Mouse (Mus musculus) megakaryocyte progenitor cell, adult 5-6 weeks (primary cell): ENCODE measurements around the gene Notch3. TPM values are rescaled to one million over a fixed set of nuclear protein-coding genes. Genes with fewer than 3 reads are reported as not detected.
A peak's percentile ranks its signal among the peaks of the same experiment; 100 is the strongest.
"Not testable (repeated sequence)": the region's sequence is repeated elsewhere in the genome, so short reads cannot be mapped to it uniquely, and the experiment has no call there.

Experiments used
- ATAC-seq: replicated peaks from 2 replicates; pipeline ENCODE4 v1.8.0; 2016; ENCODE audit warnings: mild to moderate bottlenecking, moderate TSS enrichment, inconsistent platforms; ENCODE audit not compliant: poor library complexity
- total RNA-seq, 2 experiments: library from RNA; stranded (forward) in 1 of 2; stranded (reverse) in 1 of 2; fragments of 157-497, 149-512 nt in 1 of 2; fragments of 200-1000 nt in 1 of 2; gene quantifications; 2 replicates each; pipeline versions ENCODE4 v1.2.3 to v1.2.4; 2015 to 2017

The Notch3 gene
- total RNA-seq (2015) (0.02 TPM in 1 of 2 replicates, not detected in the other), total RNA-seq (2017) (not detected in 2 replicates)

DNA sequence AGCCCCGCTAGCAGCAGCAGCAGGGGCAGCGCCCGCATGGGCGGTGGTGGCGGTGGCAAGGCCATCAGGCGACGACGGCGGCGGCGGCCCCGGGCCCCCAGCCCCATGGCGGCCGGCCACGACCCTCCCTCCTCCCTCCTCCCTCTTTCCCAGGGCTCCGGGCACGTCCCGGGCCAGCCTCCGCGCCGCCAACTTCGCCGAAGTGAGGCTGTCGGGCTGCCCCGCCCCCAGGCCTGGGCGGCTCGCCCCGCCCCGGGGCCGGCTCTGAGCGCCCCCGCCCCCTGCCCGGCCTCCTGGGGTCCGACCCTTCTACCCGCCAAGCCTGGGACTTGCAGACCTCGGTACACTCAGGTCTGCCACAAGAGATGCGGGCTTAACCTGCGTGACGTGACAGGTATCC is at the start of gene Notch3:
Notch3 (minus strand) TSS at position 166 of the 400 bp plus-strand sequence.
- ATAC-seq, result no peak

DNA sequence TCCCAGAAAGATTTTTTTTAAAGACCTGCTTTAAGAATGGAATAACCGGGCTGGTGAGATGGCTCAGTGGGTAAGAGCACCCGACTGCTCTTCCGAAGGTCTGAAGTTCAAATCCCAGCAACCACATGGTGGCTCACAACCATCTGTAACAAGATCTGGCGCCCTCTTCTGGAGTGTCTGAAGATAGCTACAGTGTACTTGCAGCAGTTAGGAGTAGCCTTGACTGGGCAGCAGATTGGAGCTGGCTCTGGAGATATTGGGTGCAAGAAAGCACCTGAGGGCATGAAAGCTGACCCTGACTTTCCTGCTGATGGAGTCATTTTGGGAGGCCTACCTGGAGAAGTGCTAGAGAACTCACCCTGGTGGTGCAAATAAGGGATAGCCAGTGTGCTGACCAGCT is 48.9 kb upstream of the Notch3 start:
- ATAC-seq, result not testable (repeated sequence)

DNA sequence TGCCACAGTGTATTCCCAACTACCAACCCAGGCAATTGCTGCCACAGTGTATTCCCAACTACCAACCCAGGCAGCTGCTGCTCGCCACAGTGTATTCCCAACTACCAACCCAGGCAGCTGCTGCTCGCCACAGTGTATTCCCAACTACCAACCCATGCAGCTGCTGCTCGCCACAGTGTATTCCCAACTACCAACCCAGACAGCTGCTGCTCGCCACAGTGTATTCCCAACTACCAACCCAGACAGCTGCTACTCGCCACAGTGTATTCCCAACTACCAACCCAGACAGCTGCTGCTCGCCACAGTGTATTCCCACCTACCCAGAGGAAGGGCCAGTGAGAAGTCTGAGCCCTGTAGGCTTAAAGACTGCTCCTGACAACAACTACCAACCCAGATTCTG is 44.9 kb upstream of the Notch3 start:
- ATAC-seq, result not testable (repeated sequence)

DNA sequence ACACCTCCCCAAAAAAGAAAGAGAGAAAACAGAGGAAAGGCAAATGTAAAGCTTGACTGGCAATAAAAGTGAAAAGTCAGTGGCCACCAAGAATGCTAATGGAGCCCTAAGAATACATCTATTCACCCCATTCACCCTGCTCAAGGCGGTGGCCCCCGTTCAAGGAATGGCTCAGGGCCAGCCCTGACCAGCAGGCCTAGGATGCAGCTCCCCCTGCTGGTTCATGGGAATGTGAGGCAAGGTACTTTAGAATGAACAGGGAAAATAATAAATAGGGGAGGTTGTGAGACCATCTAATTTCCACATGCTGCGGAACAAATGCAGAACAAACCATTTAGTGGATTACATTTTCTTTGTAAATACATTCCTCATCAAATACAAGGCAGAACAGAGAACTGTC is 43.1 kb upstream of the Notch3 start:
- peak; percentile 76 for ATAC-seq

DNA sequence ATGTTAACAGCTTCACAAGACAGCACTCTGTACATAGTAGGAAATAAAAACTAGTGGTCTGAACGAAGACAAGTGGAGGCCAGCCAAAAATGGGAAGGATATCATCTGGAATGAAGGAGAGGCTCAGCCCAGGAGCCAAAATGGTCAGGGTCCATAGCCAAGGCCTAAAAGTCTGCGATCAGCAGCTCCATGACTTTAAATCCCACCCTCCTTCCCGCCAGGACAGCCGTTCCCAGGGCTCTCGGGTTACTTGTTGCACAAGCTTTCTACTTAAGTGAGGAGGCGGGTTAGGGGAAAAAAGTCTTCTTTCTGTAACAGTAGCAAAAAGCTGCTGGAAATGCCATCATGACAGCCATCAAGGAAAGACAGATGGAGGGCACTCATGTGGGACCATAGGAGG is 42.5 kb upstream of the Notch3 start:
- no peak for ATAC-seq

DNA sequence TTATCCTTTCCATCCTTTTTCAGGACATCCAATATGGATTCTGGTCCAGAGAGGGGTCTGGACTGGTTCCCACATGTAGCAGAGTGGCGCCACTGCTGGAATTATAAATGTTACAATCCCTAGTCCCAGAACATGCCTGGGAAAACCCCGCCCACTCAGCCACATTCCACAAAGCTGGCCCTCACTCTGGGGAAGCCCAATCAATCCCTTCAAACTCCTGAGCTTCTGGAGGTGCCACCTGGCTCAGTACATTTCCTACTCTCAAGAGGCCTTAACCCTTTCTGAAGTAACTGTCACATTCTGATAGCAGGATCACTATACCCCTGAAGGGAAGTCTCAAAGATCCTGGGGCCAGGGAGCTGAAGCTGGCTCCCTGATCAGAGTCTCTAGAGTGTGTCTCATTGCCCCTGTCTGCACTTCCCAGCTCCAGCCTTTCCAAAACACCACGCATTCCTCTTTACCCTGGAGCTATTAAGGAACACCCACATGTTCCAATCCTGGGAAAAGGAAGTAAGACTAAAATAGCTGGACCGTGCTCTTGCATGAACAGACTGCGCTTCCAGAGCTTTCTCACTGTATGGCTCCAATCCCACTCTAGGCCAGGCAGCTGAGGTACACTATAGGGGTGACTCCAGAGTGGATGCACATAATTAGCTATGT is 41.1 kb upstream of the Notch3 start:
- ATAC-seq, result no peak

GRCm38 (mm10) chr17:32205345-32205744 is 38.7 kb upstream of the Notch3 start:
- no peak for ATAC-seq

- no peak for ATAC-seq
Observed at GRCm38 (mm10) chr17:32202972-32203371, 36.3 kb upstream of the Notch3 start.

DNA sequence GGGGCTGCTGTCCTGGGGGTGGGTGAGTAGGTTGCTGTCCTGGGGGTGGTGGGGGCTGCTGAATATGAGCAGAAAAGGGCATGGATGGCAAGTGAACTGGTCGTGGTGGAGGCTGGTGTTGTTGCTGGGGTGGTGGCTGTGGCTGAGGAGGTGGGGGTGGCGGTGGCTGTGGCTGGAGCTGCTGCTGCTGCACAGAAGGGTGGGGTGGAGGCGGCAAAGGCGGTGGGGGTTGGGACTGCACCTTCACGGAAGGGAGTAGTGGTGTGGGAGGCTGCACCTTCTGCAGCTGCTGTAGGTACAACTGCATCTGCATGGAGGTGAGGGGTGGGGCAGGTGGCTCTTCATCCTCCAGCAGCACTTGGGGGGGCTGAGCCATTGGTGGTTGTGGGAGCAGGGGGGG is 34.4 kb upstream of the Notch3 start:
- no peak for ATAC-seq

- ATAC-seq, result no peak
Observed at GRCm38 (mm10) chr17:32199796-32200195, 33.1 kb upstream of the Notch3 start.

GRCm38 (mm10) chr17:32197156-32197555 is 30.5 kb upstream of the Notch3 start:
- no peak for ATAC-seq

- peak; percentile 51 for ATAC-seq
Observed at GRCm38 (mm10) chr17:32195725-32196124, 29.1 kb upstream of the Notch3 start.

DNA sequence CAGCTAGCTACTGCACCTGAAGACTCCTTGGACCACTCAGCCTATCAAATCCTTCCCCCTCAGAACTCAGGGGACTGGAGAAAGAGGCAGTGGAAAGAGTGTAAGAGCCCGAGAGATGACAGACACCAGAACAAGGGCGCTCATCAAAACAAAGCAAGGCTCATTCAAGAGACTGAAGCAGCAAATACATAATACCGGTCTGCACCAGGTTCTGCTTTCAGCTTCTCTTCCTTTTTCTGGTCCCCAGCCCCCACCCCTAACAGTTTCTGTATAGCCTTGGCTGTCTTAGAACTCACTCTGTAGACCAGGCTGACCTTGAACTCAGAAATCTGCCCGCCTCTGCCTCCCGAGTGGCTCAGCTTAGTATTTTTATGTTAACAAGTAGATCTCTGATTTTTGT is 26.4 kb upstream of the Notch3 start:
- ATAC-seq, result no peak

GRCm38 (mm10) chr17:32189850-32190249 is 23.2 kb upstream of the Notch3 start:
- ATAC-seq, result peak; percentile 49; the same call in 1 of the 2 replicates

DNA sequence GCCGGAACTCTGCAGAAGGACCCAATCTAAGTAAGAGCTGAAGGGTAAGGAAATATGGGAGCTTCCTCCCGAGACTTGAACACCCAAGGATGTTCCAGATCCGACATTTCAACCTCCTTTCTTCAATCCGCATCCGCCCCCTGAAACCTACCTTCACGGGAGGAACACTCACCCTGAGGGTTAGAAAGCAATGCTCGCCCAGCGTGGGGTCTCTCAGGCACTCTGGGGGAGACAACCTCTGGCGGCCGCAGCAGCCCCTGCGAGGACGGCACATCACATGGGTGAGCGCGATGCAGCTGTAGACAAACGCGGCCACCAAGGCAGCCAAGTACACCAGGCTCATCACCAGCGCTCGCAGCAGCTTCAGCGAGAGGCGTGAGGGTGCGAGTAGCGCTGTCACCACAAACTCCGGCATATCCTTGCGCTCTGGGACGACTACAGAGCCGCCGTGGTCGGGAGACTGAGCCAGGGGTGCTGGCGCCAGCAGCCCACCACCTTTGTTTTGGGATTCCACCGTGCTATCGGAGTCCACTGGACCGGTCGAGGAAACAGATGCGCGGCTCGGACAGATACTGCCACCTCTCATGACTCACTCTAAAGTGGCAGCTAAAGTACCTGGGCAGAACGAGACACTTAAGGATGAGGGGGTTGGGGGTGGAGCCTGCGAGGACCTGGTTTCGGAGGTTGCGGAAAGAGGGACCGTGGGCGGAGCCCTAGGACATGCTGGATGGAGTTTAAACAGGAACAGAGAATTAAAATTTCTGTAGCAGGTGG is 22.4 kb upstream of the Notch3 start, which contains the start of gene Ephx3:
Ephx3 (minus strand) TSS at position 687 of the 774 bp plus-strand sequence.
- peak; percentile 45 for ATAC-seq

GRCm38 (mm10) chr17:32183017-32183416 is 16.4 kb upstream of the Notch3 start:
- no peak for ATAC-seq

DNA sequence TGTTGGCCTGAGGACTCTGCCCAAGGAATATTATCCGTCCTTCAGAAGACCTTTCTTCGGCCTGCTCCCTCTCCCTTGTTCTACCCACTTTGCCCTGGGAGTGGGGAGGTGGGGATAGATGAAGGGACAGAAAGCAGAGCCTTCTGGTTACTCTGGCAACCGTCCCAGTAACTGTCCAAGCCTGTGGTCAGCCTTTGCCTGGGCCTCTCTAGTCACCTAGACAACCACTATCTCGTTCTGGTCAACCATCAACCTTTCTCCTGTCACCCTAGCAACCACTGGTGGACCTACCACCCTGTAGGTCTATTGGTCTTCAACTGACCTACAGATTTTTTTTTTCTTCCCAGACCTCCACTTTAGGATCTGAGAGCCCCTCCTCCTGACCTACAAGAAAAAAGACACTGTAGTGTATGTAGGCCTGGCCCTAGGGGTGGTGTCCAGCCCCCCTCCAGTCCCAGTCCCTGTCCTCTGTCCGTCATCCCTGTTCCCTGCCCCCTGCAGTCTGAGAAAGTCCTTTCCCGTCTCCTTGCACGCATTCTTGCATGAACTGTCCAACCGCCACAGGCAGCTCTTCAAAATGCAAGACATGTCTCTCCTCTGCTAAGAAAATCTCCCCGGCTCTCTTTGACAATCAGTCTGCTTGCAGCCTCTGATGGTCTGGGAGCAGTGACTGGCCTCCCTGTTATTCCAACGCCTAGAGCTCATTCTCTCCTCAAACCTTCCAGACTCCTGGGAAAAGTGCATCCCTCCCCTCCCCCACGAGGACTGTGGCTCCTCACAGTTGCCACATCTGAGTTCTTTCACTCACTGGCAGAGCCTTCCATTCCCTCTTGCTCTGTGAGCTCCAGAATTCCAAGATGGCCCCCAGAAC is 13.2 kb upstream of the Notch3 start:
- no peak for ATAC-seq

DNA sequence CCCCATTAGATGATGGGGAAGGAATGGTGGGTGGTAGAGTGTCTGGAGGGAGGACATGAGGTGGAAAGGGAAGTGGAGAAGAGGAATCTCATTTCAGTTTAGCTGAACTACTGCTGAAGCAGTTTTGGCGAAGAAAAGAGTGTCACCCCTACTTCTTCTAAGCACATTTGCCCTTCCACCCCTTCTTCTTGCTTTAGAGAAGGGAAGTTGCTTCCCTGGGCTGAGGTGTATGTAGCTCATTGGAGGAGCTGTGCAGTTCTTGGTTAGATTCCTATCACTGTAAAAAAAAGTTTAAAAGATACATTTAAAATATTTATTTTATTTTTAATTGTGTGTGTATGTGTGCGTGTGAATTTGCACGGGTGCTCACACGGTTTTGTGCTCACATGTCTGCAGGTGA is 10.3 kb upstream of the Notch3 start:
- no peak for ATAC-seq

GRCm38 (mm10) chr17:32173166-32173565 is 6.5 kb upstream of the Notch3 start:
- ATAC-seq, result no peak

DNA sequence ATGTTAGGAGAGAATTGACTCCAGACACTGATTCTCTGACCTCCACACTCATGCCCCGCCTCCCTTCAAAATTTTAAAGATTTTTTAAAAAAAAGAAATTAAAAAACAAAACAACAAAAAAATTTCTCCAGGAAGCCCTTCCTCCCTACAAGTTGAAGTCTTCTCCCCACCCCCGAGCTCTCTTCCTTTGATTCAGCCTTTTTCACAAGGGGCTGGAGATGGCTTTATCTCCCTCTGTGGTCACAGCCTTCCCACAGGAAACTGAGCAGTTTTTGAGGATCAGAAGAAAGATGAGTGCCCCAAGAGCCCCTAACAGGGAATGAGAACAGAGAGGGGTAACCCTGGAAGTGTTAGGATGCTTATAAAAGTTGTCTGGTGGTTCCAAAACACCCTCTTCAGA is 5.8 kb upstream of the Notch3 start:
- no peak for ATAC-seq

GRCm38 (mm10) chr17:32169518-32170225 is 3.0 kb upstream of the Notch3 start:
- peak; percentile 83 for ATAC-seq
